In the genomic region with DNA sequence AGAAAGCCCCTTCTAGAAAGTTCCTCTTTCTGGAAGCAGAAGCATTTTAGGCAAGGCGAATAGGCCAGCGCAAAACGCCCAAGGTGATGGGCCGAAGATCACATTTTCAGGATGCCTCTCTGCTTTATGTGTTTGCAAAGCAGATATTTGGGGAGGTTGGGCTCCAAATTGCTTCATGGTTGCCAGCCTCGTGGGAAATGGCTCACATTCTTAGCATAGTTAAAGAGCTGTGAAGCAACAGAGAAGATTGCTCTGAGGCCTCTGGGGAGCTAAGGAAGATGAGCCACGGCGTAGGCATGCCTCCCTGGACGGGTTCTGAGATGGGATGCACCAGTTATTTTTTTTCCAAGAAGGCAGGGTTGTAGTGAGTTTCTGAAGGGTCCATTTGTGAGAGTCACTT, we compare ENCODE assay signal across 11 mouse cellular contexts. TPM values are rescaled to one million over a fixed set of nuclear protein-coding genes. Genes with fewer than 3 reads are reported as not detected.
A peak's percentile ranks its signal among the peaks of the same experiment; 100 is the strongest.
DNase-seq lines count a peak whose midpoint lies in the region; ATAC-seq lines count a peak whose summit lies in the region.
"Had no signal": no experiment of that assay in that cellular context is flagged by ENCODE, and none has a peak within 500 bp of the region (broad histone marks: within the 10 kb centered on the region; RNA-seq: fewer than 3 reads in every experiment).

No protein-coding gene starts in this region.

- peaks cover 29% of the 10 kb centered on the region for H3K4me1 ChIP-seq in heart, embryonic 16.5 days (ENCODE audit: control insufficient read depth, insufficient read depth, low read length)
- H3K4me1 ChIP-seq in heart, embryonic 12.5 days (replicated peaks), result peaks cover 36% of the 10 kb centered on the region
- peaks cover 34% of the 10 kb centered on the region for H3K4me1 ChIP-seq in embryonic facial prominence, embryonic 10.5 days
- H3K4me1 ChIP-seq in kidney, embryonic 16.5 days (ENCODE audit: insufficient read depth, low read length), result peaks cover 44% of the 10 kb centered on the region
- peaks cover 23% of the 10 kb centered on the region for H3K4me1 ChIP-seq in stomach, embryonic 14.5 days (ENCODE audit: control insufficient read depth, insufficient read depth, low read length)

- H3K4me2 ChIP-seq in heart, embryonic 16.5 days (ENCODE audit: low read depth, low read length), result no peak overlapping the region
- no peak overlapping the region for H3K4me2 ChIP-seq in heart, embryonic 12.5 days
- H3K4me2 ChIP-seq in kidney, embryonic 16.5 days (replicated peaks; ENCODE audit: low read depth, low read length), result no peak overlapping the region
- no peak overlapping the region for H3K4me2 ChIP-seq in stomach, embryonic 14.5 days (replicated peaks; ENCODE audit: low read depth, low read length)
- H3K4me2 ChIP-seq: hindbrain, embryonic 14.5 days; neural tube, embryonic 12.5 days had no signal

- peak; percentile 19 for DNase-seq in embryonic facial prominence, embryonic 10.5 days (ENCODE audit: low spot score)
- DNase-seq in left cerebral cortex, adult 8-10 months (ENCODE audit: low spot score in 2 of 2), result no peak
- no peak for DNase-seq in ovary, adult 18-20 months (ENCODE audit: low spot score)
- DNase-seq in adrenal gland, adult (ENCODE audit: inconsistent age in 2 of 2, low spot score in 1 of 2), result no peak

- H3K9me3 ChIP-seq in heart, embryonic 16.5 days (replicated peaks; ENCODE audit: control insufficient read depth, low read length), result no peaks in the 10 kb centered on the region
- no peaks in the 10 kb centered on the region for H3K9me3 ChIP-seq in heart, embryonic 12.5 days (replicated peaks)
- H3K9me3 ChIP-seq in embryonic facial prominence, embryonic 10.5 days, result no peaks in the 10 kb centered on the region
- no peaks in the 10 kb centered on the region for H3K9me3 ChIP-seq in kidney, embryonic 16.5 days (ENCODE audit: low read length)
- H3K9me3 ChIP-seq in stomach, embryonic 14.5 days (ENCODE audit: control insufficient read depth, low read depth, low read length), result no peaks in the 10 kb centered on the region
- H3K9me3 ChIP-seq: megakaryocyte, embryonic 14.5 days; neural tube, embryonic 12.5 days had no signal

- 46% methylated on average over 8 of the region's 8 CpGs for WGBS in heart, embryonic 16.5 days
- 49% methylated on average over 8 of the region's 8 CpGs for WGBS in heart, embryonic 12.5 days
- 63% methylated on average over 8 of the region's 8 CpGs for WGBS in embryonic facial prominence, embryonic 10.5 days
- 62% methylated on average over 8 of the region's 8 CpGs for WGBS in kidney, embryonic 16.5 days
- WGBS in stomach, embryonic 14.5 days, result 57% methylated on average over 8 of the region's 8 CpGs

- H3K36me3 ChIP-seq in heart, embryonic 16.5 days (ENCODE audit: control insufficient read depth, insufficient read depth), result no peaks in the 10 kb centered on the region
- no peaks in the 10 kb centered on the region for H3K36me3 ChIP-seq in heart, embryonic 12.5 days
- H3K36me3 ChIP-seq in embryonic facial prominence, embryonic 10.5 days (replicated peaks), result no peaks in the 10 kb centered on the region
- H3K36me3 ChIP-seq in kidney, embryonic 16.5 days (ENCODE audit: insufficient read depth, low read length), result no peaks in the 10 kb centered on the region
- no peaks in the 10 kb centered on the region for H3K36me3 ChIP-seq in stomach, embryonic 14.5 days (ENCODE audit: control insufficient read depth, insufficient read depth, low read length)
- H3K36me3 ChIP-seq: neural tube, embryonic 12.5 days had no signal

- no peak overlapping the region for H3K9ac ChIP-seq in heart, embryonic 16.5 days (ENCODE audit: low read length)
- no peak overlapping the region for H3K9ac ChIP-seq in heart, embryonic 12.5 days
- no peak overlapping the region for H3K9ac ChIP-seq in kidney, embryonic 16.5 days (replicated peaks; ENCODE audit: low read length)
- no peak overlapping the region for H3K9ac ChIP-seq in stomach, embryonic 14.5 days (replicated peaks; ENCODE audit: low read depth, low read length)
- H3K9ac ChIP-seq: hindbrain, embryonic 14.5 days; neural tube, embryonic 12.5 days had no signal

- H3K4me3 ChIP-seq in heart, embryonic 16.5 days (ENCODE audit: low read length), result no peak overlapping the region
- H3K4me3 ChIP-seq in heart, embryonic 12.5 days, result no peak overlapping the region
- no peak overlapping the region for H3K4me3 ChIP-seq in embryonic facial prominence, embryonic 10.5 days
- no peak overlapping the region for H3K4me3 ChIP-seq in kidney, embryonic 16.5 days (ENCODE audit: low read length)
- H3K4me3 ChIP-seq in stomach, embryonic 14.5 days (ENCODE audit: low read depth, low read length), result no peak overlapping the region
- H3K4me3 ChIP-seq: megakaryocyte, embryonic 14.5 days; neural tube, embryonic 12.5 days had no signal

- H3K27me3 ChIP-seq in heart, embryonic 16.5 days (ENCODE audit: control insufficient read depth, insufficient read depth, low read length), result no peaks in the 10 kb centered on the region
- H3K27me3 ChIP-seq in heart, embryonic 12.5 days (replicated peaks), result no peaks in the 10 kb centered on the region
- no peaks in the 10 kb centered on the region for H3K27me3 ChIP-seq in embryonic facial prominence, embryonic 10.5 days (replicated peaks; ENCODE audit: low read depth, poor library complexity, severe bottlenecking)
- no peaks in the 10 kb centered on the region for H3K27me3 ChIP-seq in kidney, embryonic 16.5 days (ENCODE audit: insufficient read depth, low read length)
- no peaks in the 10 kb centered on the region for H3K27me3 ChIP-seq in stomach, embryonic 14.5 days (ENCODE audit: control insufficient read depth, insufficient read depth, low read length)
- H3K27me3 ChIP-seq: neural tube, embryonic 12.5 days had no signal

- H3K27ac ChIP-seq in heart, embryonic 16.5 days (ENCODE audit: low read length), result 0 out of 2 replicates have a peak overlapping the region, but pooled peaks have one; percentile 18
- no peak overlapping the region for H3K27ac ChIP-seq in heart, embryonic 12.5 days (ENCODE audit: poor library complexity, severe bottlenecking)
- no peak overlapping the region; the same call in 1 of the 2 replicates for H3K27ac ChIP-seq in embryonic facial prominence, embryonic 10.5 days (replicated peaks)
- peak overlapping the region; percentile 84 for H3K27ac ChIP-seq in kidney, embryonic 16.5 days (ENCODE audit: low read length)
- peak overlapping the region; percentile 61; the same call in 1 of the 2 replicates for H3K27ac ChIP-seq in stomach, embryonic 14.5 days (ENCODE audit: low read length)
- H3K27ac ChIP-seq: hindbrain, embryonic 14.5 days; neural tube, embryonic 12.5 days had no signal

- no peak for ATAC-seq in heart, embryonic 16.5 days (replicated peaks; ENCODE audit: extremely low read depth, insufficient read depth, low FRiP score)
- no peak for ATAC-seq in heart, embryonic 12.5 days (ENCODE audit: insufficient number of reproducible peaks, low FRiP score)
- ATAC-seq in kidney, embryonic 16.5 days (ENCODE audit: low FRiP score, low TSS enrichment), result no peak
- ATAC-seq in stomach, embryonic 14.5 days (ENCODE audit: insufficient number of reproducible peaks, insufficient read depth, low FRiP score, low read depth), result no peak

RNA-seq across cellular contexts. Expression of a gene that starts 47.0 kb away (rescaled TPM):
- 38.6 and 43.4 TPM in 2 replicates for polyA plus RNA-seq in heart, embryonic 16.5 days (2015; fragmentation: Nextera tagmentation; extraction: Ambion mirVana)
- polyA plus RNA-seq in heart, embryonic 12.5 days (2016; fragmentation: Nextera tagmentation; extraction: Ambion mirVana), result 59.2 and 61.6 TPM in 2 replicates
- 61.4 and 64.0 TPM in 2 replicates for polyA plus RNA-seq in embryonic facial prominence, embryonic 10.5 days (2016; fragmentation: Nextera tagmentation; extraction: Ambion mirVana)
- 40.9 and 41.5 TPM in 2 replicates for polyA plus RNA-seq in kidney, embryonic 16.5 days (2015; fragmentation: Nextera tagmentation; extraction: Ambion mirVana)
- polyA plus RNA-seq in stomach, embryonic 14.5 days (2014; fragmentation: Nextera tagmentation; extraction: Ambion mirVana), result 22.1 and 28.9 TPM in 2 replicates
- 10 to 100 TPM; 16.5 to 25.1 (median 18.6) TPM for total RNA-seq in left cerebral cortex, adult 8-10 months (2022)

Comparison
In these comparisons a context has a peak if more than half of its experiments do, and no peak if none do; other contexts are left out.
1. H3K27ac ChIP-seq: peak in heart, embryonic 16.5 days (single experiment), kidney, embryonic 16.5 days (single experiment) and stomach, embryonic 14.5 days (single experiment); none in heart, embryonic 12.5 days (single experiment) and embryonic facial prominence, embryonic 10.5 days (single experiment).